Mouse (Mus musculus): ENCODE results near the gene Fbxl18.

Fbxl18 gene

DNA sequence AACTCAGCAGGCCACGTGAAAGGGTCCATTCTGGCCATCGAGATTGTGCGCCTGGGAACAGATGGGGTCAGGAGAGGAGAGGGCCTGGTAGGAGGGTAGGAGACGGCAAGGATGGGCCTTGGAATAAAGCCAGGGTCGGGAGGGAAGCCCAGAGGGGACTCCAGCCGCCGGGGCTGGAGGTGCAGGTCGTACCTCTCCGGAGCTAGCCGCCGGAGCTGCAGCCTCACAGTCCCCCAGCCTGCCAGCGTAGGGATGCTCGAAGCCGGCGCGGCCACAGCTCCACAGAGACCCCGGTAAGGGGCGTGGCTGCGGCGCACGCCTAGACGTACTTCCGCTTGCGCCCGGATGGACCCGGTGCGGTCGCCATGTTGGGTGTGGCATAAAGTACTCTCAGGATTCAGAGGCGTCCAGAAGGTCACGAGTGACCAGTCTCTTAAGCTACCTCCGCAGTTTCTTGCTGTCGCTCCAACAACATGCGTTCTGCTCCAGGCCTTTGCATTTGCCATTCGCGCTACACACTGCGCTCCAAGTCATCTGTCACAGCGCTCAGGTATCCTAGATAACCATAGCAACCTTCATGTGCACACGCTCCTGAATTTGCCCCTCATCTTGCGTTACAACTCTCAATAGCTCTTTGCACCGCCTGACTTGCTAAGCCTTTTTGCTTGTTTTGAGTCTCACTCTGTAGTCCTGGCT is at the start of gene Fbxl18:
Fbxl18 (minus strand) TSS at position 504 of the 696 bp plus-strand sequence.
- DNase-seq (ENCODE audit: low spot score in 2 of 2), result peak; percentile 88 to 92

DNA sequence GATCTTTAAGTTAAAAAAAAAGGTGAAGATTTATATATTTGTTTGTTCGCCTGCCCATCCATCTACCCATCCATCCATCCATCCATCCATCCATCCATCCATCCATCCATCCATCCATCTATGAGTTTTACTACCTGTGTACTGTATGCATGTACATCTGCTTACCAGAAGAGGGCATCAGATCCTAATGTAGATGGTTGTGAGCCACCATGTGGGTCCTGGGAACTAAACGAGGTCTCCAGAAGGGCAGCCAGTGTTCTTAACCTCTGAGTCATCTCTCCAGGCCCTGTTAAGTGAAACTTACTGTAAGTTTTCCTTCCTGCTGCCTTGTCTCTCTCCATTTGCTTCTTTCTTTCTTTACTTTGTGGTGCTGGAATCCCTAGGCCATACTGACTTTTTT is 45.2 kb upstream of the Fbxl18 start:
- no peak for DNase-seq (ENCODE audit: low spot score in 2 of 2)

DNA sequence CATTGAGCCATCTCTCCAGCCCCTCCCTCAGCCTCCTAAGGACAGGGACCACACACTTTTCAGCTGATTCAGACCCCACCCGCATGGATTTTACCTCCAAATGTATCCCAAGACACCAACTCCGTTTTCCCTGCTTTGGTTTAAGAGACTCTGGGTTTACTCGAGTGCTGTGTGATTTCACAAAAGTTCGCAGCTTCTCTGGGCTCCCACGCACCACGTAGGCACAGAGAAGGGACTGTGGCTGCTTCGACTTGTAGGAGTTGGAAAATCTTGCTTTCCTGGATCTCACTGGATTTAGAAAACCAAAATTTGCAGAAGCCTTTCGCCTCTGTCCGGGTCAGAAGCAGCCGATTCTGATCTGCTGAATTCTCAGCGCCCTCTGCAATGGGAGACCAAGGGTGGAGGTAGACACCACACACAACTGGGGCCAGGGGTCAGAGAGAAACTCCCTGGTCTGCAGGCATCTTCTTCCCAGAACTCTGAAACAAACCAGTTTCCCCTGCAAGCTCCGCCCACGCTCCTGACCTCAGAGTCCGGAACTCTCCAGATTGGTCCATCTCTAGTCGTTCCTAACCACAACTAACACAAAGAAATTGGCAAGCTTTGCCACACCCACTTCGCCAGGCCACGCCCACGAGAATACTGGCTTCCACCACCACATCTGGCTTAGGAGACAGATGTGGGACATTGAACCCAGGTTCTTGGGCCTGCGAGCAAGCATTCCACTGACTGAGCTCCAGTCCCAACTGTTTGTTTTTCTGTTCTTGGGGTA is 42.9 kb upstream of the Fbxl18 start:
- peak in 1 of 2 experiments; percentile 41 for DNase-seq (ENCODE audit: low spot score in 2 of 2)

DNA sequence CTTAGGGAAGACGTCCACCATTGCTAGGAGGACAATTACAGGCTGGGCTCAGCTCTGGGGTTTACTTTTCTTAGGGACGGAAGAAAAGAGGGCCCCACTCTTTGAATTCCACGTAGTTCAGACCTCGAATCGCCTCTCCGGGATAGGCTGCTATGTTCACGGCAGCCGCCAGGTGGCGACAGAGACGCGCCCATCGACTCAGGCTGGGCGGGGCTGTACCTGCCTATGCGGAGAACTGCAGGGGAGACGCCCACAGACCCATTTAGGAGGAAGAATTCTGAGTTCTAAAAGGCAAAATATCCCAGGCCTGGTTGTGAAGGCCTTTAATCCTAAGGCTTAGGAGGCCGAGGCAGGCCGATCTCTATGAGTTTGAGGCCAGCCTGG is 41.1 kb upstream of the Fbxl18 start:
- DNase-seq (ENCODE audit: low spot score in 2 of 2), result peak; percentile 90 to 92

DNA sequence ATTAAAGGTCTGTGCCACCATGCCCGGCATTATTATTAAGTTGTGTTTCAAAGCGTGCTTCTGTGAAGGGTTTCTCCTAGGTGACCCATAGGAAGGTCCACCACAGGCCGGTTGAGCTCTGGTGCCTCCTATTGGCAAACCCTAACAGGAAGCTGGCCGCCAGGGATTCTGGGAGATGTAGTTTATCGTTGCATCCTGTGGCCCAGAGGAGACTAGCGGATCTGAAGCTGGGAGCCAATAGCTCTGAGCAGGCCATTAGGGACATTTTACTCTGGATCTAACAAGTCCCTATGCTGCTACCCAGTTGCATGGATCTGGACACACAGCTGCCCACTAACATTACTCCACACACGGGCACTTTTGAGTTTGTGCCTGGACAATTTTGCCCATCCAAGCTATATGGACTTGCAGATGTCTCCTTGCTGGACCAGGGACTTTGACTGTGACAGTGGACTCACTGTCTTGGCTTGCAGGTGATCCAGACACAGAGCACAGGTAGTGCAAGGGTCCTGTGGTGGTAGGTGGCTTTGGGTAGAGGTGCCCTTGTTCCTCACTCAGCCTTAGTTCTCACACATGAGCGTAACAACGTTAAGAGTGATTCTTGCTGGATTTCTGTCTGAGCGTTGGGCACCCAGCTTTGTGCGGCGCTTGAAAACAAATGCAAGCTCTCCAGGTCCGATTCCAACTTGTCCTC is 40.6 kb upstream of the Fbxl18 start:
- peak; percentile 76 to 85 for DNase-seq (ENCODE audit: low spot score in 2 of 2)

DNA sequence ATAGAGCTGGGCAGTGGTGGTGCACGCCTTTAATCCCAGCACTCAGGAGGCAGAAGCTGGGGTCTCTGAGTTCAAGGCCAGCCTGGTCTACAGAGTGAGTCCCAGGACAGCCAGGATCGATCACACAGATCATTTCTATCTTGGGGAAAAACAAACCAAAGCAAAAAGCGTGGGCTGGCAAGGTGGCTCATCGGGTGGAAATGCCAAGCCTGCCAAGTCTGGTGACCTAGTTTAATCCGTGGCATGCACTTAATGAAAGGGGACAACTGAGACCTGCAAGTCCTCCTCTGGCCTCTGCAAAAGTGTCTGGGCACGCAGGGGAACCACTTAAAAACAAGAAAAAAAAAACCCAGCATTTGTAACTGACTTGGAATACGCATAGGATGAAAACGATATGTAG is 37.5 kb upstream of the Fbxl18 start:
- DNase-seq (ENCODE audit: low spot score in 2 of 2), result no peak

DNA sequence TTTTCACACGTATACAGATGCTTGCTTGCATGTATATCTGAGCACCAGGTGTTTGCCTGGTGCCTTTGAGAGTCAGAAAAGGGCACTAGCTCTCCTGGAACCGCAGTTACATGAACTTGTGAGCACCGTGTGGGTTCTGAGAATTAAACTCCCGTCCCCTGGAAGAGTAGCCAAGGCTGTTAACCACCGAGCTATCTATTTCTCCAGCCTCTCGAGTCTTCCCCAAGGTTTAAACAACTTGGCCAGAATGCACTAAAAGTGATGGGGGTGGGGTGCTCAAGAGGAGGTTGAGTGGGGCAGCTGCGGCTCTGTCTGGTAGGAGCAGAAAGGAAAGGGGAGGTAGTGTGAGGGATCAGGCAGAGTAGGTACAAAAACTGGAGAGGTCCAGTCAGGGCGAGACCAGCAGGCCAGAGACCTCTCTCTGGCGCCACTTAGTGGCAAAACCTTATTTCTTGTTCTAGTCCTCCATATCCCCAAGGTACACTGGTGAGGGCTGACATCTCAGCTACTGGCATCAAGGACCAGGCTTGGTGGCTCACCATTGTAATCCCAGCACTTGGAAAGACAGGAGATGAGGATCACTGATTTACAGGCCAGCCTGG is 37.0 kb upstream of the Fbxl18 start:
- peak; percentile 76 for DNase-seq (ENCODE audit: low spot score in 2 of 2)

DNA sequence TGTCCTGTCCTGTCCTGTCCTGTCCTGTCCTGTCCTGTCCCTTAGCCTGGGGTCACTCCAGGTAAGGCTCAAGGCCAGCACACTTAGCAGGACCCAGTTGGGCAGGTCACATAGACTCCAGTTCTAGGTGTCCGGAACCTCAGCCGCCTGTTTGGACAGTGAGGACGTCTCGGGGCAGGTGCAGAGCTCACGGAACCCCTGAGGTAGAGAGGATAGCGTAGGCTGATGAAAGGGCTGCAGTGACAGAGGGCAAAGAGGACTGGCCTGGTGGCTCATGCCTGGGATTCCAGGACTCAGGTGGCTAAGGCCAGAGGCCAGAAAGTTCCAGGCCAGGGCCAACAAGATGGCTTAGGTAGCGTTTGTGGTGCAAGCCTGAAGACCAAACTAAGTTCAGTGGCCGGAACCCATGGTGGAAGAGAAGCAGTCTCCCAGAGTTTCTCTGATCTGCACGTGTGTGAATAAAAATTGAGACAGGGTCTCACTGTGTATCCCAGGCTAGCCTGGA is 36.1 kb upstream of the Fbxl18 start:
- no peak for DNase-seq (ENCODE audit: low spot score in 2 of 2)

DNA sequence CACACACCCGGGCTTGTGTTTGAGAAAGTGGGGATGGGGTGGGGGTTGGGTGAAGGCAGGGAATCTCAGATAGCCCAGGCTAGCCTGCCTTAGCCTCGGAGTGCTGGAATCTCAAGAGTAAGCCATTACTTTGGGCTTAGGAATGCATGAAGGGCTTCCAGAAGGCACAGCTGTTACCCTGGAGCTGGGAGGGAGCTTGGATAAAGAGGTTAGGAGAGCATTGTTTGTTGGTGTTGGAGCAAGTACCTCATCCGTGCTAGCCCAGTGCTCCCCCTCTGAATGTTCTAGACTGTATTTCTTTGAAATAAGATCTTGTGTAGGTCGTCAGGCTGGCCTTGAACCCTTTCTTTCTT is 34.2 kb upstream of the Fbxl18 start:
- no peak for DNase-seq (ENCODE audit: low spot score in 2 of 2)

DNA sequence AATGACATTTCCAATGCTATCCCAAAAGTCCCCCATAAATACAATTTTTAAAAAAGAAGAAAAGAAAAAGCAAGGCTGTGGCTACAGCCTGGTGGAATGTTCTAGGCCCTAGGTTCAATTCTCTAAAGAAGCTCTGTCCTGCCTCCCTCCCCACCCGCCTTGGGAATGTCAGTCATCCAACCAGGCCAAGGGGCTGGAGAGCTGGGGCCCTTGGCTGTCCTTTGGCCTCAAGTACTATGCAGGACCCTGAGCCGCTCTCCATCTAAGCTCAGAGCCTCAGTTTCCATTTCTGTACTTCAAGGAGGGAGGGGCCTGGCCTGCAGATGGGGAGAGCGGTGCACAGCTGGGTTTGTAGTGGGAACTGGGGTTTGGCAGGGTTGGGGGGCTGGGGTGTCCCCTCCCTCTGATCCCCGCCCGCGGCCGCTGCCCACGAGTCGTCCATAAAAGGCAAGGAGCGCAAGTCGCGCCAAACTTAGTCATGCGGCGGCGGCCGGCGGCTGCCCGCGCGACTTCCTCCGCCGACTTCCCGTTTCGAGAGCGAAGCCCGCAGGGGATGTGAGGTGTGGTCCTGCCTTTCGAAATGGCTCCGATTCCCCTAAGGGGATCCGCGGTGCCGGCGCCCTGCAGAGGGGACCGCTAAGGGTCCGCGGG is 33.7 kb upstream of the Fbxl18 start:
- DNase-seq (ENCODE audit: low spot score in 2 of 2), result peak; percentile 74 to 80

DNA sequence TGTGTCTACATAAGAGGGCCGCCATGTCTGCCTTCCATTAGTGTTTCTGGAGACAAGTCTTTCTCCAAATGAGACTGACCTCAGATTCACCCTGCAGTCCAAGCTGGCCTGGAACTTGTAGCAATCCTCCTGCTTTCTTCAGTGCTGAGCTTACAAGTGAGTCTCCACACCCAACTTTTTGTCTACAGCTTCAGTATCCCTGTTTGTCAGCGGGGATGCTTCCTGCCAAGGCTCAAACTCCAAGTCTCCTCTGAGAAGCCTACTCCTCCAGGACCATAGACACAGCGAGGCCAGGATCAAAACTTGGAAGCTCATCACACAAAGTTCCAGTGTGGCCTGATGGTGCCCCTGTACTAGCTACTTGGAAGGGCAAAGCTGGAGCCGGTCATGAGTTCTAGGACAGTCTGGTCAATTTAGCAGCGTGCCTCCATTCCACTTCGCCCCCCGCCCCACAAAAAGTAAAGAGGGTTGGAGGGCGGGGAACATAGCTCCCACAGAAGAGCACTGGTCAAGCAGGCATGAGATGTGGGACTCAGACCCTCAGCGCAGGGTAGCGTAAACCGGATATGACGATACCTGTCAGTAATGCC is 32.2 kb upstream of the Fbxl18 start:
- no peak for DNase-seq (ENCODE audit: low spot score in 2 of 2)

DNA sequence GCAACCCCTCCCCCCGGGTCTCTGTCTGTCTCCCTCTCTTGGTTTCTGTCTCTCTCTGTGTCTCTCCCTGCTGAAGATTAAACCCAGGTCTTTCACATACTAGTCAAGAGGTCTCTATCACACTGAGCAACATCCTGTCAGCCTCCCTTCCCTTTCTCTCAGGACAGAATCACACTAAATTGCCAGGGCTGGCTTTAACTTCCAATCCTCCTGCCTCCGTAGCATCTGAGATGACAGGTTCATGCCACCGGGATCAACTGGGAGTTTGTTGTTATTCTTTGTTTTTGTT is 31.7 kb upstream of the Fbxl18 start:
- no peak for DNase-seq (ENCODE audit: low spot score in 2 of 2)

DNA sequence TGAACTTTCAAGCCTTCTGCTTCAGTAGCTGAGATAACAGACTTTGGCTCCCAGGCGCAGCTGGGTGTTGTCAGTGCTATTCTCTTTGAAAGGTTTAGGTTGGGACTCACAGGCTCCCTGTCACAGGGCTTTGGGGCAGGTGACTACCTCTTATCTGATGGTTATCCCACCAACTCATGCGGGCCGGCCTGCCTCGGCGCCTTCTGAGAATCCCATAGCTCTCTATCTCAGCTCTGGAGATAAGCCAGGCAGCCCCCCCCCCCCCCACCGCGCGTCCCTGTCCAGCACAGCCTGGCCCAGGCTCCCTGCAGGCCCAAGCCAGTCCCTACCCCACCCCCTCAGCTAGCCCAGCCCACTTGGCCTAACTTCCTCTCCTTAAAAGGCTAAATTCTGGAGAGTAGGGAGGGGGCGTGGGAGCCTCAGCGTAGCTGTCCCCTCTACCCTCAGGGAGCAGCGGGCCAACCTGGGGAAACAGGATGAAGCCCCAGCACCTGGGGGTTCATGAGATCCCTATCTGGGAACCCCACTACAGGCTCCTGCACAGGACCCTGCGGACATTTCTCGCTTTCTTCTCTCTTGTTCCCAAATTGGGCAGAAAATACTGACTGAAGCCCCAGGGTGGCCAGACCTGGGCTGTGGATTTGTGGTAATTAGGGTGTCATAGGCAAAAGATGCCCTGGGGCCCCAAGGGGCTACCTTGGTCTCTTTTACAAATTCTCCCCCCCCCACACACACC is 31.2 kb upstream of the Fbxl18 start:
- DNase-seq (ENCODE audit: low spot score in 2 of 2), result no peak

DNA sequence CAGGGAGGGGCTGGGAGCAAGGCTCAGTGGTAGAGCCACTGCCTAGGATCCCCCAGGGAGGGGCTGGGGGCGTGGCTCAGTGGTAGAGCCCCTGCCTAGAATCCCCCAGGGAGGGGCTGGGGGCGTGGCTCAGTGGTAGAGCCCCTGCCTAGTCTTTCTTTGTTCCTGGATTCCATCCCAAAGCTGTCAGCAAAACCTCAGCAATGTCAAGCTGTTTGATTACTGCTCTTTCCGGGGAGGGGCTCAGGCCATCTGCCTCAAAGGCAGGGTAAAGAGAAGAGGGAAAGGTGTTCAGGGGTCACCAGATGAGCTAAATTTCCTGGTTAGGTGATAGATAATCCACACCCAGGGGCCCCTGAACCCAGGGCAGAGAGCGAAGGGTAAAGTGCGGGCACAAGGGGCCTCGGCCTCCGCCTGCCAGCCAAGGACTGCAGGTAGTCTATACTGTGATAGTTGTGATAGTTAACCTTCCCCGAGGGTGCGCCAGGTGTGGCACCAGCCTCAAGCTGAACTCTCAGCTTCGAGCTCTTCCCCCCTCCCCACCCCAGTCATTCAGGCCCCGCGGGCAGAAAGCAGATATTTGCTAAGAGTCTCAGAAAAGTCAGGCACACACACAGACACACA is 29.2 kb upstream of the Fbxl18 start:
- no peak for DNase-seq (ENCODE audit: low spot score in 2 of 2)

DNA sequence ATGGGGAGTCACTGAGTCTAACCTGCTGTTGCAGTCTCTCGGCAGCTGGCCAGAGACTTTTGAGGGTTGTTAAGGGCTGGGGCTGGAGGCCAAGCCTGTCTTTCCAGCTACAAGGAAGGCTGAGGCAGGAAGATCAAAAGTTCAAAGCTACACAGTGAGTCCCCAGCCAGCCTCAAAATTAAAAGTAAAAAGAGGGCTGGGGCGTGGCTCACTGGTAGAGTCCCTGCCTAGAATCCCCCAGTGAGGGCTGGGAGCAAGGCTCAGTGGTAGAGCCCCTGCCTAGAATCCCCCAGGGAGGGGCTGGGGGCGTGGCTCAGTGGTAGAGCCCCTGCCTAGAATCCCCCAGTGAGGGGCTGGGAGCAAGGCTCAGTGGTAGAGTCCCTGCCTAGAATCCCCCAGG is 28.6 kb upstream of the Fbxl18 start:
- no peak for DNase-seq (ENCODE audit: low spot score in 2 of 2)

DNA sequence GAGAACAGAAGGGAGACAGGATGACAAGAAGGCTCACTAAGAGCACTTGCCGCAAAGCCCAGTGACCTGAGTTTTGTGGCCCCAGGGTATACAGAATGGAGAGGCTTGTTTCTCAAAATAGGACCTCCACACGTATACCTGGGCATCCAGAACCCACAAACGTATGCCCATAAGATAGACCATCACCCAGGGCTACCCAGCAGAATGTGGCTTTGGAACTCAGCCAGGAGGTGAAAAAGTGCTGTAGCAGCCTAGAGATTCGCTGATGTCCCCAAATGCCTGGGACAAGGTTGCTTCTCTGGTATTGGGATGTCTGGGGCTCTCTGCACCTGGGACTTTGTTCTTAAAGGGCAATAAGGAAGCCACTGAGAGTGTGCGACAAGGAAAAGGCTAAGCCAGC is 27.0 kb upstream of the Fbxl18 start:
- no peak for DNase-seq (ENCODE audit: low spot score in 2 of 2)

DNA sequence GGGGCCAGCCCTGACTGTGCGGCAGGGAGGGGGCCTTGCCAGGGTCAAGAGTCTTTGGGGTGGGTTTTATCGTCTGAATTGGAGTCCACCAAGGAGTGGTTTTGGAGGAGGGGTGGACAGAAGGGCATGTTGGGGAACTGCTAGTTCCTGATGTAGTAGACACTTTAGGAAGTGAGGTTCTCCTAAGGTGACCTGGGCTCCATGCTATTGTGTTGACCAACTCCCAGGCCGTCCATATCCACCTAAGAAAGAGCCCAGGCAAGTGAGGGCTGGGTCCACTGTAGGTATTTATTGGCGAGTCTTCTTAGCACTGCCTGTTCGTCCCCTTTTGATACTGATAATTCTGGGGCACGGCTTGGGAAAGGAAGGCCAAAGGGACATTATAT is 25.8 kb upstream of the Fbxl18 start:
- DNase-seq (ENCODE audit: low spot score in 2 of 2), result no peak

DNA sequence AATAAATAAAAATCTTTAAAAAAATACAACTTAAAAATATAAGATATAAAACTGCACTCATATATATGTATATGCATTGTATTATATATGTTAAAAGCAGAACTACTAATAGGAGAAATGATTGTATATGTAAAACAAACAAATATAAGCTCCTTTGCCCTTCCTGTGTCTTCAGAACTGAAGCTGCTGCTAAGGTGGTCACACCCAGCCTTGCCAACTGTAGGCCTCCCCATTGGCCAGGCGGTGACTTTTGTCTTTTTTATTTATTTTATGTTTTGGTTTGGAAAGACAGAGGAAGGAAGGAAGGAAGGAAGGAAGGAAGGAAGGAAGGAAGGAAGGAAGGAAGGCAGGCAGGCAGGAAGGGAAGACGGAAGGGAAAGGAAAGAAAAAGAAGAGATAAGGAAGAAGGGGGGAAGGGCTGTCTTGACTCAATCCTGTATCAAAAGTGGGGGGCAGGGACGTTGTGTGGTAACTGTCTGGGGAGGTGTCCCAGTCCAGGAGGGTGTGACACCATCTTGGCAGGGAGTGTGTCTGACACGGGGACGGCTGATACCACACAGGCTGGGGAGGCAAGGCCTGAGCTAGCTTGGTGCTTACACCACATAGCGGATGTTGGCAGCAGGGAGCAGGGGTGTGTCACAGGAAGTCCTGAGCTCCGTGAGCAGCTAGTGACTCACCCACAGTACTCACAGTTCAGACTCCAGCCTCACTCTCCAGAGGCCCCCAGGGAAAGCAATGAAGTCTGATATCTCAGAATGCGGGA is 25.3 kb upstream of the Fbxl18 start:
- no peak for DNase-seq (ENCODE audit: low spot score in 2 of 2)

DNA sequence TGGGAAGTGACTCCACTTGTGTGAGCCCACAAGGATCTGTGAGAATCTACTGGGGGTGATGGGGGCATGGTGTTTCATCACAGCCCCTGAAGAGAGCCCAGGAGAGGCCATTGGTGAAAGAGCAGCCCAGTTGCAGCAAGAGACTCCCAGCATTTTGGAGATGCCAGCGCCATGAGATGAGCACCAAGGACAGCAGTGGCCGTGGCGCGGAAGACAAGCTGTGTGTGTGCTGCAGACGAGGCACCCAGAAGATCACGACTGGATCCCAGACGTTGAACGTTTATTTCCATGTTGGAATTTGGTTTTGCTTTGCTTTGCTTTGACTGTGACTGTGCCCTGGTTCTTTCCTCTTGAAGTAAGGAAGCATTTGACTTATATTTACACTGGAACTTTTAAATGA is 22.2 kb upstream of the Fbxl18 start:
- DNase-seq (ENCODE audit: low spot score in 2 of 2), result no peak

DNA sequence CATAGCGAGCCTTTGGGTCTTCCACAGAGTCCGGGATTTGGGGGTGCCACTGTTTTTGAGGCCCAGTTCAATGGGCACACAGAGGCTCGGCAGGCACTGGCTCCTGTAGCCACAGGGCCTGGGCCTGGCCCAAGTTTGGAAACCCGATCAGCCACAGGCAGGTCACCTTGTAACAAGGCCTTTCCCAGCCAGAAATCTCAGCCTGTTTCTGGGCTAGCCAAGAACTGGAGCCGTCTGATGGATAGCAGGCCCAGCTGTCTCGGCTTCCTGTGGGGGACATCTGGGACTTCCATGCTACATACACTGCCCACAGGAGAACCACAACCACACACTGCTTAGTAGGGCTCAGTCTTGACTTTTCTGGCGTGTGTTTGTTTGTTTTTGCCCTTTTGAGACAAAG is 21.4 kb upstream of the Fbxl18 start:
- DNase-seq (ENCODE audit: low spot score in 2 of 2), result no peak
